In the genomic region with DNA sequence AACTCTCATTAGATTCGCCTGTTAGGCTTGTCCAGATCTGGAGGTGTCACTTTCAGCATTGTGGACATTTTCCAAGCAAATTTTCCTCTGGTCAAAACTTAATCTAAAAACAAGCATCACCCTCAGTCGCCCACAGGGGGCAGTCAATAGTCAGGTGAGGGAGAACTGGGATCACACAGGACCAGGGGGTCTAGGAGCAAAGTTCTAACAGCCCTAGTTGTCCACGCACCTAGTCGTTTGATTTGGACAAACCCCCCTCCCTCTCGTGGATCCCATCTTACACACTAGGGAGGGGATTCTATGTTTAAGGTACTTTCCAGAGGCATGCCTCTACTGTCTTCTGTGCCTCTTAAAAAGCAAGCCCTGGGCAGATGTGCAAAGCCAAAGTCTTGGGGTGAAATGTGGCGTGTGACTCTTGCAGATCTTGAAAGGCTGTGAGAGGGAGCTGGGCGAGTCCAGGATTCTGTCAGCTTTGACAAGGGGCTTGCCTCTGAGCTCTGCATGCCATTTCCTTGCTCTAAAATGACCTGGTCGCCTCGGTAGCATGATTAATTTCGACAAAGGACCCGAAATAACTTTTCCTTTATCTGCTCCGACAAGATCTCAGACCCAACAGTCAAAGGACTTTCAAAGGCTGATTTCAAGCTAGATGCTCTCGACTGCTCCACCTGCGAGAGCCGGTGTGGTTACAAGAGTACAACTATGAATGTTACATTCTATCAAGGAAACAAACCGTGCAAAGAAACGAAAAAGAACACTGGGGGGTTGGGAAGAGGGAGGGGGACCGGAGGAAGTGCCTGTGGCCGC, we compare ENCODE assay signal across 8 mouse cellular contexts. TPM values are rescaled to one million over a fixed set of nuclear protein-coding genes. Genes with fewer than 3 reads are reported as not detected.
A peak's percentile ranks its signal among the peaks of the same experiment; 100 is the strongest.
DNase-seq lines count a peak whose midpoint lies in the region; ATAC-seq and TF ChIP-seq lines count a peak whose summit lies in the region.

No protein-coding gene starts in this region.

- H3K9me3 ChIP-seq in hindbrain, embryonic 16.5 days (ENCODE audit: control insufficient read depth, low read length), result no peaks in the 10 kb centered on the region
- H3K9me3 ChIP-seq in liver, embryonic 14.5 days (ENCODE audit: control insufficient read depth, low read length), result no peaks in the 10 kb centered on the region
- H3K9me3 ChIP-seq in neural tube, embryonic 12.5 days, result no peaks in the 10 kb centered on the region

- WGBS in hindbrain, embryonic 16.5 days, result 3% methylated on average over 19 of the region's 19 CpGs
- WGBS in liver, embryonic 14.5 days (ENCODE audit: insufficient replicate concordance), result under 1% methylated on average over 19 of the region's 19 CpGs
- WGBS in neural tube, embryonic 12.5 days, result 3% methylated on average over 19 of the region's 19 CpGs

- ATAC-seq in erythroid progenitor cell, adult 5-6 weeks (replicated peaks; ENCODE audit: low FRiP score, poor library complexity, severe bottlenecking), result peak; percentile 43
- no peak for ATAC-seq in hindbrain, embryonic 16.5 days
- ATAC-seq in liver, embryonic 14.5 days (ENCODE audit: insufficient read depth), result no peak
- ATAC-seq in neural tube, embryonic 12.5 days (ENCODE audit: low FRiP score, low read depth), result no peak

- H3K9ac ChIP-seq in hindbrain, embryonic 16.5 days (ENCODE audit: low read depth, low read length), result peak overlapping the region; percentile 60
- H3K9ac ChIP-seq in liver, embryonic 14.5 days (replicated peaks), result peak overlapping the region; percentile 78
- H3K9ac ChIP-seq in neural tube, embryonic 12.5 days, result no peak overlapping the region

- H3K4me1 ChIP-seq in brown adipose tissue, adult 24 weeks (ENCODE audit: control insufficient read depth, insufficient read depth, insufficient read length, low read length), result peaks cover 2% of the 10 kb centered on the region; the same call in 1 of the 2 replicates
- H3K4me1 ChIP-seq in hindbrain, embryonic 16.5 days (ENCODE audit: control insufficient read depth, insufficient read depth, low read depth, low read length), result peaks cover 16% of the 10 kb centered on the region
- H3K4me1 ChIP-seq in liver, embryonic 14.5 days (replicated peaks; ENCODE audit: control insufficient read depth in 2 of 2, insufficient read depth in 2 of 2, low read length in 1 of 2), result peaks cover 10 to 12% of the 10 kb centered on the region in 2 experiments; a peak in 3 of 4 replicates
- H3K4me1 ChIP-seq in neural tube, embryonic 12.5 days, result peaks cover 15% of the 10 kb centered on the region

- peak overlapping the region; percentile 58 for H3K4me3 ChIP-seq in brown adipose tissue, adult 24 weeks (ENCODE audit: insufficient read depth, low read depth, low read length)
- peak overlapping the region; percentile 75 for H3K4me3 ChIP-seq in hindbrain, embryonic 16.5 days (ENCODE audit: low read length)
- peak overlapping the region; percentile 70 to 71 for H3K4me3 ChIP-seq in liver, embryonic 14.5 days (ENCODE audit: insufficient read depth in 1 of 2, low read depth in 2 of 2, low read length in 2 of 2)
- H3K4me3 ChIP-seq in neural tube, embryonic 12.5 days, result peak overlapping the region; percentile 73

- TF ChIP-seq CTCF in liver, embryonic 14.5 days (IDR thresholded peaks at IDR 0.05; ENCODE audit: low read depth), result peak; percentile 83

- TF ChIP-seq EP300 in liver, embryonic 14.5 days (IDR thresholded peaks at IDR 0.05; ENCODE audit: low read depth), result no peak

- DNase-seq in ovary, postnatal 10 days (ENCODE audit: low spot score), result peak; percentile 14
- no peak for DNase-seq in ovary, adult 18-20 months (ENCODE audit: low spot score)
- peak in 2 of 3 experiments; percentile 51 to 63 for DNase-seq in liver, embryonic 14.5 days (ENCODE audit: low read depth in 3 of 3, low spot score in 3 of 3)
- DNase-seq in thymus, postnatal 10 days (ENCODE audit: low spot score in 2 of 2), result peak; percentile 69 to 75

- H3K36me3 ChIP-seq in hindbrain, embryonic 16.5 days (ENCODE audit: control insufficient read depth, insufficient read depth, low read length), result no peaks in the 10 kb centered on the region
- H3K36me3 ChIP-seq in liver, embryonic 14.5 days (replicated peaks; ENCODE audit: control insufficient read depth, insufficient read depth, low read depth), result no peaks in the 10 kb centered on the region
- H3K36me3 ChIP-seq in neural tube, embryonic 12.5 days, result no peaks in the 10 kb centered on the region

- peaks cover 5% of the 10 kb centered on the region for H3K27me3 ChIP-seq in hindbrain, embryonic 16.5 days (replicated peaks; ENCODE audit: control insufficient read depth, insufficient read depth, low read length)
- H3K27me3 ChIP-seq in liver, embryonic 14.5 days (ENCODE audit: control insufficient read depth, insufficient read depth, low read length), result no peaks in the 10 kb centered on the region
- peaks cover 27% of the 10 kb centered on the region for H3K27me3 ChIP-seq in neural tube, embryonic 12.5 days (replicated peaks)

- H3K27ac ChIP-seq in brown adipose tissue, adult 24 weeks (replicated peaks; ENCODE audit: low read depth, low read length), result no peak overlapping the region
- H3K27ac ChIP-seq in hindbrain, embryonic 16.5 days (ENCODE audit: low read depth, low read length), result no peak overlapping the region
- no peak overlapping the region for H3K27ac ChIP-seq in liver, embryonic 14.5 days
- no peak overlapping the region for H3K27ac ChIP-seq in neural tube, embryonic 12.5 days

- H3K4me2 ChIP-seq in hindbrain, embryonic 16.5 days (ENCODE audit: low read length), result peak overlapping the region; percentile 100
- H3K4me2 ChIP-seq in liver, embryonic 14.5 days (ENCODE audit: low read depth), result peak overlapping the region; percentile 81
- peak overlapping the region; percentile 99 for H3K4me2 ChIP-seq in neural tube, embryonic 12.5 days (replicated peaks)

RNA-seq across cellular contexts. Expression of a gene that starts 2.5 kb away (rescaled TPM):
- 0.42 TPM in 1 of 2 replicates, not detected in the other for polyA plus RNA-seq in brown adipose tissue, adult 24 weeks (2012; ENCODE audit: insufficient read depth, insufficient read length, missing spikeins)
- total RNA-seq in erythroid progenitor cell, adult 5-6 weeks (2015; ENCODE audit: low replicate concordance), result 93.7 and 126 TPM in 2 replicates
- total RNA-seq in erythroid progenitor cell, adult 5-6 weeks (2017; ENCODE audit: low replicate concordance), result 43.9 and 54.2 TPM in 2 replicates
- 2.4 and 2.5 TPM in 2 replicates for polyA plus RNA-seq in hindbrain, embryonic 16.5 days (2015; fragmentation: Nextera tagmentation; extraction: Ambion mirVana)
- 14.1 and 16.9 TPM in 2 replicates for polyA plus RNA-seq in liver, embryonic 14.5 days (2012; rRNA removed)
- 11.7 and 13.6 TPM in 2 replicates for polyA plus RNA-seq in liver, embryonic 14.5 days (2014; fragmentation: Nextera tagmentation; extraction: Ambion mirVana)
- 3.8 and 3.9 TPM in 2 replicates for polyA plus RNA-seq in neural tube, embryonic 12.5 days (2016; fragmentation: Nextera tagmentation; extraction: Ambion mirVana)
